Mouse (Mus musculus) liver, embryonic 14.5 days (tissue): ENCODE measurements around the gene Adamts8.

Source experiments
- CTCF ChIP-seq: IDR thresholded peaks from 2 replicates; pipeline ENCODE4 v1.5.1; 2016; ENCODE audit warnings: antibody characterized with exemption, low read depth, control low read depth
- EP300 ChIP-seq: IDR thresholded peaks from 2 replicates; pipeline ENCODE4 v1.6.1; 2016; ENCODE audit warnings: antibody characterized with exemption, low read depth

- TF ChIP-seq CTCF (no peak), EP300 (no peak)
Measured at GRCm38 (mm10) chr9:30928759-30929158, 13.6 kb upstream of the Adamts8 start.
